Mouse (Mus musculus) limb, embryonic 11.5 days (tissue): Measurements from ENCODE around the gene Nupr1. TPM values are rescaled to one million over a fixed set of nuclear protein-coding genes. Genes with fewer than 3 reads are reported as not detected.

Source experiments
- ATAC-seq: fragments of 200-750 bp; cut with Nextera tagmentation; 2 replicates; pipeline ENCODE4 v1.8.0; 2017; ENCODE audit warnings: low read depth; ENCODE audit not compliant: insufficient number of reproducible peaks, low FRiP score, low TSS enrichment
- DNase-seq: peaks from one replicate; pipeline ENCODE4 v3.0.0-alpha.2; 2015; ENCODE audit warnings: low spot score
- H3K27ac ChIP-seq: fragments of 300-500 bp; sonication (generic); replicated peaks from 2 replicates; pipeline ENCODE4 v1.5.1; 2014; ENCODE audit warnings: low read depth, mild to moderate bottlenecking, low read length
- H3K27me3 ChIP-seq: fragments of 300-500 bp; sonication (generic); 2 replicates; pipeline ENCODE4 v1.6.1; 2014; ENCODE audit warnings: mild to moderate bottlenecking, low read length, mixed read lengths; ENCODE audit not compliant: control insufficient read depth, insufficient read depth
- H3K36me3 ChIP-seq: fragments of 300-500 bp; sonication (generic); 2 replicates; pipeline ENCODE4 v1.6.1; 2014; ENCODE audit warnings: mild to moderate bottlenecking, low read length, moderate library complexity, mixed read lengths; ENCODE audit not compliant: control insufficient read depth, insufficient read depth
- H3K4me1 ChIP-seq: fragments of 300-500 bp; sonication (generic); 2 replicates; pipeline ENCODE4 v1.6.1; 2014; ENCODE audit warnings: low read length, mixed read lengths; ENCODE audit not compliant: control insufficient read depth, insufficient read depth
- H3K4me2 ChIP-seq: fragments of 300-500 bp; sonication (generic); 2 replicates; pipeline ENCODE4 v1.6.1; 2014; ENCODE audit warnings: low read depth, mild to moderate bottlenecking, moderate library complexity; ENCODE audit not compliant: severe bottlenecking
- H3K4me3 ChIP-seq: fragments of 300-500 bp; sonication (generic); 2 replicates; pipeline ENCODE4 v1.5.1; 2014; ENCODE audit warnings: low read depth, low read length
- H3K9ac ChIP-seq: fragments of 300-500 bp; sonication (generic); 2 replicates; pipeline ENCODE4 v1.6.1; 2014; ENCODE audit warnings: mild to moderate bottlenecking, low read length
- H3K9me3 ChIP-seq: fragments of 300-500 bp; sonication (generic); 2 replicates; pipeline ENCODE4 v1.6.1; 2016; ENCODE audit warnings: low read length; ENCODE audit not compliant: control insufficient read depth
- WGBS: fragments of 180-500 bp; shearing (Covaris S2); extraction: QIAGEN DNeasy Blood & Tissue Kit; methylation state at CpG from one replicate; pipeline ENCODE4 v1.1.7; 2014; 5-methylcytosine and 5-hydroxymethylcytosine counted together
- polyA plus RNA-seq: library from polyadenylated mRNA; unstranded; fragments of >200 nt; fragmentation: Nextera tagmentation; extraction: Ambion mirVana; gene quantifications from 2 replicates; pipeline ENCODE4 v1.2.1, GENCODE M21; 2014

Gene Nupr1
- polyA plus RNA-seq, 1 experiment from 2014 or later: 1.3 TPM

DNA sequence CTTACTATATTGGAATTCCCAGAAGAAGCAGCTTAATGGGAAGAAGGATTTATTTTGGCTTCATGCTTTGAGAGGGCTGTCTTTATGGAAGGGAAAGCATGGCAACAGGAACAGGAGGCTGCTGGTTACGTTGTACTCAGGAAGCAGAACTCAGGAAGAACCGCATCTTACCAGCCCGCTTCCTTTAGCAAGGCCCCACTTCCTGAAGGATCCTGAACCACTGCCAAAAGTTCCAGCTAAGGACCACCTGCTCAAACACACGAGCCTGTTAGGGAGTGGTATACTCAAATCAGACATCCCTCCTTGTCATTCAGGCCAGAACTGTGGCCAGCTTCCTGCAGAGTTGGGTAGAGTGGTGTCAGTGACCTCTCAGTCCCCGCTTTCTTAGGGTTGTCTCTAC lies 37.8 kb upstream of the Nupr1 start:
- H3K9me3 ChIP-seq: no peaks in the 10 kb centered on the region
- no peak for DNase-seq
- H3K27me3 ChIP-seq: no peaks in the 10 kb centered on the region
- 89% methylated on average over 5 of the region's 5 CpGs for WGBS
- no peak overlapping the region for H3K4me3 ChIP-seq
- H3K27ac ChIP-seq: no peak overlapping the region
- H3K4me1 ChIP-seq: no peaks in the 10 kb centered on the region
- H3K4me2 ChIP-seq: no peak overlapping the region
- H3K36me3 ChIP-seq: peaks cover 9% of the 10 kb centered on the region
- ATAC-seq: no peak
- no peak overlapping the region for H3K9ac ChIP-seq

DNA sequence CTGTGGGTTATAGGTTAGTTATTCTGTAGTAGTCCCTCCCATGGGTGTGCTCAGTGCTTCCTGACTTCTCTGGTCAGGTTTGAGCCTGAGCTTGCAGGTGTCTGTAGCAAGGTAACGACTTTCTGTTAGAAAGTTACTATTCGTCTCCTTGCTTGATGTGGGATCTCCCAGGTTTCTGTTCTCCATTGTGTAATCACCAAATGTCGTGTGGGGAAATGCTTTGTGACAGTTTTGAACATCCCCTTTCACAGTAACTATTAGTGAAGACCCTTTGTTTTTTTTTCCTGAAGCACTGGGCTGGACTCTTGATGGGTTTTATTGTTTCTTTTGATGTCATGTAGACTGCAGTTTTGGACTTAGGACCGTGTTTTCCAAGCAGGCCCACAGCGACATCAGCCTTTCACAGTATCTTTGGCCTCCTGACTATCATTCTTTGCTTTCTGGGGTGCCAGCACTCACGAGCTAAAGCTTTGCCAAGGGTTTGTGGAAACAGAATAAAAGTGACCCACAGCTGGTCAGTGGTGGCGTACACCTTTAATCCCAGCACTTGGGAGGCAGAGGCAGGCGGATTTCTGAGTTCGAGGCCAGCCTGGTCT lies 36.9 kb upstream of the Nupr1 start:
- no peak for DNase-seq

DNA sequence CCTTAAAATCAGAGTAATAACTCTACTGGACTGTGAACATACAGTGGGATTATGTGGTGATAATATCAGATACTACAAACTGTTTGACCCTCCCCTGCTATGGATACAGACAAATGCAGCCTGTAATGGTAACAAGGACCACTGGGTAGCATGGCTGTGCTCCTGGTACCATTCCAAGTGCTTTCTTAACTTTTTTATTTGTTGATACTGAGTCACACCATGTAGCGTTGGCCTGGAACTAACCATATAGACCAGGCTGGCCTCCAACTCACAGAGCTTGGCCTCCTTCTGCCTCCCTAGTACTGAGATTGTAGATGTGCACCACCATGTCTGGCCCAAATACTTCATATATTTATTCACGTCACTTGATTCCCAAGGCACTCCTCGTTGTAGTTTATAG lies 34.6 kb upstream of the Nupr1 start:
- no peaks in the 10 kb centered on the region for H3K9me3 ChIP-seq
- no peaks in the 10 kb centered on the region for H3K4me1 ChIP-seq
- 95% methylated on average over 3 of the region's 3 CpGs for WGBS
- no peak for DNase-seq
- no peak overlapping the region for H3K9ac ChIP-seq
- no peaks in the 10 kb centered on the region for H3K27me3 ChIP-seq
- no peak overlapping the region for H3K4me3 ChIP-seq
- peaks cover 5% of the 10 kb centered on the region; the same call in 1 of the 2 replicates for H3K36me3 ChIP-seq
- no peak overlapping the region for H3K27ac ChIP-seq
- ATAC-seq: no peak
- no peak overlapping the region for H3K4me2 ChIP-seq

More for the DNA sequence above, 36.9 kb upstream of the Nupr1 start:
- Histone ChIP-seq H3K4me3 (no peak overlapping the region), H3K9me3 (no peaks in the 10 kb centered on the region), H3K4me1 (no peaks in the 10 kb centered on the region), H3K4me2 (no peak overlapping the region), H3K27ac (no peak overlapping the region), H3K9ac (no peak overlapping the region), H3K36me3 (peaks cover 7% of the 10 kb centered on the region; the same call in 1 of the 2 replicates), H3K27me3 (no peaks in the 10 kb centered on the region)
- 87% methylated on average over 9 of the region's 9 CpGs for WGBS
- no peak for ATAC-seq

DNA sequence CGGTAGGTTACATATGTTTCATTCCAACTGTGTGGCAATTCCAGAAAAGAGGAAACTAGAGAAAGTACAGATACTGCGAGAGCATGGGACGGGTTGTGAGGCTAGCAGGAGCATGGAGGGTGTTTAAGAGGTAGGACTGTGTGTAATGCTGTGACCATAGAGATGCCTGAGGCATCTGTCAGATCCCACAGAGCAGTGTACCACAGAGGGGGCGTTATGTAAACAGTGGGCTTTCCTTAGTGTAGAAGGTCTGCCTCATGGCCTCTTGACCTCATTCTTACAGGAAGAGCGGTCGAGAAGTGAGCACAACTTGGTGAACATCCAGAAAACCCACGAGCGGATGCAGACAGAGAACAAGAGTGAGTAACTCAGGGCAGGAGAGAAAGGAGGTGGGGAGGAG lies 33.0 kb upstream of the Nupr1 start:
- Histone ChIP-seq H3K9ac (no peak overlapping the region), H3K9me3 (no peaks in the 10 kb centered on the region), H3K4me1 (no peaks in the 10 kb centered on the region), H3K27me3 (no peaks in the 10 kb centered on the region), H3K36me3 (peaks cover 5% of the 10 kb centered on the region; the same call in 1 of the 2 replicates), H3K27ac (no peak overlapping the region), H3K4me3 (no peak overlapping the region), H3K4me2 (no peak overlapping the region)
- DNase-seq (no peak), ATAC-seq (no peak)
- 78% methylated on average over 8 of the region's 8 CpGs for WGBS

DNA sequence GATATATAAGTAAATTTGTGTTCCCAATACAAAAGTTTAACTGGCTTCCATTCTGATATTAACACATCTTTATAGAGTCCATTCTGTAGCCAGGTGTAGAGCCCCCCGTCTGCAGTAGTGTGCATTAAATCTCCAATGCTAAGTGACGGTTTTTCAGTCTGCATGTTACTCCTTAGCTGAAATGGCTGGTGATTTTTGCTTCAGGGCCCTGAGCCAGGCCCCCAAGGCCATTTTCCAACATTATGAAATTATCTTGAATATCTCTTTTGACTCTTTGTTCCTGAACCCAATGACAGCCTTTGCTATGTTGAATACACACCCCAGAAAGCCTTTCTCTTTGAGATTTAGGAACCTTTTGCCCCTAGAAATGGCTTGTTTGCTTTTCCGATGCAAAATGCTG lies 29.1 kb upstream of the Nupr1 start:
- H3K27me3 ChIP-seq: no peaks in the 10 kb centered on the region
- no peak overlapping the region for H3K4me3 ChIP-seq
- no peaks in the 10 kb centered on the region for H3K9me3 ChIP-seq
- no peak overlapping the region for H3K9ac ChIP-seq
- ATAC-seq (no peak), DNase-seq (no peak)
- no peak overlapping the region for H3K4me2 ChIP-seq
- no peaks in the 10 kb centered on the region for H3K36me3 ChIP-seq
- H3K4me1 ChIP-seq: no peaks in the 10 kb centered on the region
- WGBS: 83% methylated on average over 3 of the region's 3 CpGs
- no peak overlapping the region for H3K27ac ChIP-seq

DNA sequence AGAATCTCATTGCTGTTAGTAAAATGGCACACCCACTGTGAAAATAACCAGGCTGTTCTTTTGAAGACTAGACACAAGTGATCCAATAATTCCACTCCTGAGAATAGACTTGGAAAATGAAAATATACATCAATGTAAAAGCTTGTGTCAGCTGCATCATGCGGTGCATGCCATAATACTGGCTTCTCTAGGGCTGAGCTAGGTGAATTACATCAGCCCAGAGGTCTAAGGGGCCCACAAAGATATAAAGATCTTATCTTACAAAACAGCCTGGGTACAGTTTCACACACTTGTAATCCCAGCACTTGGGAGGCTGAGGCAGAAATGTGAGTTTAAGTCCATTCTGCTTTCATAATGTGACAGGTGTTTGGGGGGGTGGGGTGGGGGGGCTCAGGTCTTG lies 26.9 kb upstream of the Nupr1 start:
- no peak for DNase-seq
- Histone ChIP-seq H3K27me3 (no peaks in the 10 kb centered on the region), H3K4me3 (no peak overlapping the region), H3K4me1 (no peaks in the 10 kb centered on the region), H3K36me3 (no peaks in the 10 kb centered on the region), H3K9ac (no peak overlapping the region), H3K4me2 (no peak overlapping the region), H3K27ac (no peak overlapping the region), H3K9me3 (no peaks in the 10 kb centered on the region)
- ATAC-seq: no peak
- WGBS: 89% methylated on average over 1 of the region's 1 CpGs

DNA sequence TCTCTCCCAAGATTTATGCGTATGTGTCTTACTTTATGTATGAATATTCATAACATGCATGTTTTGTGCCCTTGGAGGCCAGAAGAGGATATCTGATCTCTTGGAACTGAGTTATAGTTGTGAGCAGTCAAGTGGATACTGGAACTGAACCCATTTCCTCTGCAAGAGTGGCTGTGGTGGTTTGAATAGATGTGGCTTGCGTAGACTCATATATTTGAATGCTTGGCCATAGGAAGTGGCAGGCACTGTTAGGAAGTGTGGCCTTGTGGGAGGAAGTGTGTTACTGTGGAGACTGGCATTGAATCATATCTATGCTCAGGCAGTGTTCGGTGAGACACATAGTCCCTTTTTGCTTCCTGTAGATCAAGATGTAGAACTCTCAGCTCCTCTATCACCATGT lies 25.0 kb upstream of the Nupr1 start:
- Histone ChIP-seq H3K27ac (no peak overlapping the region; the same call in 1 of the 2 replicates), H3K4me3 (no peak overlapping the region), H3K27me3 (no peaks in the 10 kb centered on the region), H3K4me1 (no peaks in the 10 kb centered on the region), H3K9ac (no peak overlapping the region), H3K36me3 (no peaks in the 10 kb centered on the region), H3K9me3 (no peaks in the 10 kb centered on the region), H3K4me2 (no peak overlapping the region)
- WGBS: 93% methylated on average over 3 of the region's 3 CpGs
- ATAC-seq: no peak
- no peak for DNase-seq

DNA sequence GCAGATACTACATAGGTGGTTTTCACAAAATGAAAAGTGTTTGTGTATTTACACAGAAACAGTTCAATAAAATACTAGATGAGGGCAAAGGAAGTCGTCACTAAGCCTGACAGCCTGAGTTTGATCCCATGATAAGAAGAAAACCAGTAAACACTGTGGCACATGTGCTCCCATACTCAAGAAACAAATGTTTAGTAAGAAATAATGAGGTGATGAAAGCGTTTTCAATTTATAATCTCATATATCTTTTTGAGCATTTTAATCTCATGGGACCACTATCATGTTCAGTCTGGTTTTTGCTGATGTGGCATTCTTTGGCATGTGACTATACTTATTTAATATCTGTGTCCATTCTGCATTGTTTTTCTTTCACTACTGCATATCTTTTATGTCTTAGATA lies 23.3 kb upstream of the Nupr1 start:
- Histone ChIP-seq H3K9me3 (no peaks in the 10 kb centered on the region), H3K4me2 (no peak overlapping the region), H3K9ac (no peak overlapping the region), H3K27ac (no peak overlapping the region), H3K4me3 (no peak overlapping the region), H3K36me3 (no peaks in the 10 kb centered on the region), H3K27me3 (no peaks in the 10 kb centered on the region), H3K4me1 (peaks cover 4% of the 10 kb centered on the region; the same call in 1 of the 2 replicates)
- DNase-seq (no peak), ATAC-seq (no peak)
- 83% methylated on average over 2 of the region's 2 CpGs for WGBS

DNA sequence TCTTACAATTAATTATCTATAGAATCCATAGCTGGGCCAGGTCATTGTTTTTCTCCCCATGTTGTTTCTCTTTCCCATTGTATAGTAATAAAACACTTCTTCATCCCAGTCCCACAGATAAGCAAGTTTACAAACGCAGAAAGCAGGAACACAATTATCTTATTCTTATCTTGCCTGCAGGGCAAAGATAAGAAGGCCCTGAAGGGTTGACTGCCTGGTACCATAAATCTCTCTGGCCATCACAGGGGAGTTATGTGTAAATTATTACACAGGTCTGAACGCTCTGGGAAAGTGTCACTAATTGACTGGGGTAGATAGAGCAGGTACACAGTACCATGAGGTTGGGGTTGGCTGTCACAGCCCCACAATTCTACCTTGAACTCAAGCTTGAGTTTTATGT lies 20.2 kb upstream of the Nupr1 start:
- DNase-seq: no peak
- no peaks in the 10 kb centered on the region for H3K9me3 ChIP-seq
- no peak overlapping the region for H3K4me2 ChIP-seq
- H3K27ac ChIP-seq: no peak overlapping the region
- no peak for ATAC-seq
- peaks cover 4% of the 10 kb centered on the region; the same call in 1 of the 2 replicates for H3K4me1 ChIP-seq
- H3K27me3 ChIP-seq: no peaks in the 10 kb centered on the region
- no peaks in the 10 kb centered on the region for H3K36me3 ChIP-seq
- no peak overlapping the region for H3K9ac ChIP-seq
- H3K4me3 ChIP-seq: no peak overlapping the region
- WGBS: 67% methylated on average over 2 of the region's 2 CpGs
